Comparison of ENCODE assay signal across 27 mouse cellular contexts in genomic region chr4:25648107-25648506, GRCm38 (mm10).
DNase-seq lines count a peak whose midpoint lies in the region; ATAC-seq and TF ChIP-seq lines count a peak whose summit lies in the region.
"Had no signal": no experiment of that assay in that cellular context is flagged by ENCODE, and none has a peak within 500 bp of the region (broad histone marks: within the 10 kb centered on the region; RNA-seq: fewer than 3 reads in every experiment).

No protein-coding gene starts in this region.

- peak; percentile 54; the same call in 1 of the 2 replicates for ATAC-seq in kidney, embryonic 15.5 days (replicated peaks; ENCODE audit: low FRiP score)
- ATAC-seq in kidney, postnatal 0 days (replicated peaks; ENCODE audit: low FRiP score, low read depth) = no peak
- ATAC-seq: activated CD4-positive, CD25-positive, alpha-beta regulatory T cell, adult 4 months; CD4-positive, CD25-positive, alpha-beta regulatory T cell, adult 4 months; forebrain, embryonic 13.5 days; forebrain, embryonic 15.5 days; Patski had no signal

- no peak overlapping the region for H3K4me2 ChIP-seq in kidney, embryonic 15.5 days
- no peak overlapping the region for H3K4me2 ChIP-seq in kidney, postnatal 0 days (ENCODE audit: low read length)
- H3K4me2 ChIP-seq: embryonic facial prominence, embryonic 13.5 days; embryonic facial prominence, embryonic 15.5 days; forebrain, embryonic 13.5 days; forebrain, embryonic 15.5 days had no signal

- H3K27me3 ChIP-seq in kidney, adult 2 months (replicated peaks; ENCODE audit: control insufficient read depth, insufficient read depth, low read length) = no peaks in the 10 kb centered on the region
- H3K27me3 ChIP-seq in kidney, embryonic 15.5 days = no peaks in the 10 kb centered on the region
- no peaks in the 10 kb centered on the region for H3K27me3 ChIP-seq in kidney, postnatal 0 days (ENCODE audit: insufficient read depth, low read length)
- H3K27me3 ChIP-seq in embryonic facial prominence, embryonic 10.5 days (replicated peaks; ENCODE audit: low read depth, poor library complexity, severe bottlenecking) = no peaks in the 10 kb centered on the region
- H3K27me3 ChIP-seq: CH12.LX; embryonic facial prominence, embryonic 13.5 days; embryonic facial prominence, embryonic 15.5 days; forebrain, embryonic 13.5 days; forebrain, embryonic 15.5 days; Patski had no signal

- peak; percentile 38 for DNase-seq in kidney, adult 2 months
- DNase-seq in kidney, postnatal 4 days = no peak
- no peak for DNase-seq in kidney, postnatal 10 days
- DNase-seq in kidney, postnatal 0 days (ENCODE audit: low spot score) = no peak
- no peak for DNase-seq in kidney, adult 11 months
- DNase-seq in embryonic facial prominence, embryonic 10.5 days (ENCODE audit: low spot score) = no peak
- DNase-seq: adrenal gland, adult 8-10 months; adrenal gland, postnatal 14 days; adrenal gland, postnatal 36 days; B cell, adult 2 months; cerebellum, adult 11-12 months; cerebellum, adult 2 months; cerebellum, adult 9-10 months; cerebellum, postnatal 10 days; cerebellum, postnatal 25 days had no signal

- no peaks in the 10 kb centered on the region for H3K9me3 ChIP-seq in kidney, embryonic 15.5 days (replicated peaks)
- no peaks in the 10 kb centered on the region for H3K9me3 ChIP-seq in kidney, postnatal 0 days (replicated peaks; ENCODE audit: low read length)
- no peaks in the 10 kb centered on the region for H3K9me3 ChIP-seq in embryonic facial prominence, embryonic 10.5 days
- H3K9me3 ChIP-seq: embryonic facial prominence, embryonic 13.5 days; embryonic facial prominence, embryonic 15.5 days; forebrain, embryonic 10.5 days; forebrain, embryonic 13.5 days; forebrain, embryonic 15.5 days; G1E had no signal

- TF ChIP-seq POLR2A in kidney, adult 2 months (IDR thresholded peaks at IDR 0.05; ENCODE audit: low read depth, low read length) = no peak

- 51% methylated on average over 2 of the region's 2 CpGs for WGBS in kidney, adult 2 months
- WGBS in kidney, embryonic 15.5 days = 71% methylated on average over 2 of the region's 2 CpGs
- WGBS in kidney, postnatal 0 days = 65% methylated on average over 2 of the region's 2 CpGs
- 93% methylated on average over 2 of the region's 2 CpGs for WGBS in embryonic facial prominence, embryonic 10.5 days

- no peak overlapping the region for H3K9ac ChIP-seq in kidney, embryonic 15.5 days
- H3K9ac ChIP-seq in kidney, postnatal 0 days (ENCODE audit: low read depth, low read length) = no peak overlapping the region
- H3K9ac ChIP-seq: embryonic facial prominence, embryonic 13.5 days; embryonic facial prominence, embryonic 15.5 days; forebrain, embryonic 13.5 days; forebrain, embryonic 15.5 days had no signal

- H3K4me1 ChIP-seq in kidney, adult 2 months (ENCODE audit: control insufficient read depth, insufficient read depth, low read length) = peaks cover 12% of the 10 kb centered on the region; the same call in 1 of the 2 replicates
- H3K4me1 ChIP-seq in kidney, embryonic 15.5 days = no peaks in the 10 kb centered on the region
- H3K4me1 ChIP-seq in kidney, postnatal 0 days (replicated peaks; ENCODE audit: insufficient read depth, low read length) = no peaks in the 10 kb centered on the region
- no peaks in the 10 kb centered on the region for H3K4me1 ChIP-seq in embryonic facial prominence, embryonic 10.5 days
- H3K4me1 ChIP-seq: embryonic facial prominence, embryonic 13.5 days; embryonic facial prominence, embryonic 15.5 days; forebrain, embryonic 10.5 days; forebrain, embryonic 13.5 days; forebrain, embryonic 15.5 days had no signal

- 0 out of 2 replicates have a peak overlapping the region, but pooled peaks have one; percentile 16 for H3K27ac ChIP-seq in kidney, adult 2 months (ENCODE audit: insufficient read depth, low read depth, low read length)
- no peak overlapping the region for H3K27ac ChIP-seq in kidney, embryonic 15.5 days
- H3K27ac ChIP-seq in kidney, postnatal 0 days = peak overlapping the region; percentile 31; the same call in 1 of the 2 replicates
- no peak overlapping the region for H3K27ac ChIP-seq in embryonic facial prominence, embryonic 10.5 days (replicated peaks)
- H3K27ac ChIP-seq: embryonic facial prominence, embryonic 13.5 days; embryonic facial prominence, embryonic 15.5 days; forebrain, embryonic 10.5 days; forebrain, embryonic 13.5 days; forebrain, embryonic 15.5 days had no signal

- no peaks in the 10 kb centered on the region for H3K36me3 ChIP-seq in kidney, adult 2 months (ENCODE audit: control insufficient read depth, insufficient read depth, low read length)
- no peaks in the 10 kb centered on the region for H3K36me3 ChIP-seq in kidney, embryonic 15.5 days
- H3K36me3 ChIP-seq in kidney, postnatal 0 days (ENCODE audit: insufficient read depth, low read length) = no peaks in the 10 kb centered on the region
- no peaks in the 10 kb centered on the region for H3K36me3 ChIP-seq in embryonic facial prominence, embryonic 10.5 days (replicated peaks)
- H3K36me3 ChIP-seq: embryonic facial prominence, embryonic 13.5 days; embryonic facial prominence, embryonic 15.5 days; forebrain, embryonic 10.5 days; forebrain, embryonic 15.5 days; G1E had no signal

- H3K4me3 ChIP-seq in kidney, adult 2 months (ENCODE audit: insufficient read depth, low read depth, low read length) = no peak overlapping the region
- H3K4me3 ChIP-seq in kidney, embryonic 15.5 days (replicated peaks) = no peak overlapping the region
- H3K4me3 ChIP-seq in kidney, postnatal 0 days (replicated peaks; ENCODE audit: low read depth, low read length) = no peak overlapping the region
- no peak overlapping the region for H3K4me3 ChIP-seq in embryonic facial prominence, embryonic 10.5 days
- H3K4me3 ChIP-seq: embryonic facial prominence, embryonic 13.5 days; embryonic facial prominence, embryonic 15.5 days; erythroblast, embryonic 14.5 days; forebrain, embryonic 10.5 days; forebrain, embryonic 13.5 days; forebrain, embryonic 15.5 days had no signal

- TF ChIP-seq CTCF in kidney, adult 2 months (conservative IDR thresholded peaks at IDR 0.05; ENCODE audit: insufficient read depth, insufficient read length, low read depth, low read length) = no peak
- no peak for TF ChIP-seq CTCF in kidney, postnatal 0 days (IDR thresholded peaks at IDR 0.05; ENCODE audit: low read depth)

Comparison
In these comparisons a context has a peak if more than half of its experiments do, and no peak if none do; other contexts are left out.
1. H3K27ac ChIP-seq: peak in kidney, adult 2 months (single experiment) and kidney, postnatal 0 days (single experiment); none in kidney, embryonic 15.5 days (single experiment) and embryonic facial prominence, embryonic 10.5 days (single experiment).